Mouse (Mus musculus) urinary bladder, postnatal 10 days (tissue): ENCODE results near the gene Ermard.

Experiments
- DNase-seq: peaks from one replicate; pipeline ENCODE4 v3.0.0; 2022; ENCODE audit warnings: low spot score

Ermard gene

DNA sequence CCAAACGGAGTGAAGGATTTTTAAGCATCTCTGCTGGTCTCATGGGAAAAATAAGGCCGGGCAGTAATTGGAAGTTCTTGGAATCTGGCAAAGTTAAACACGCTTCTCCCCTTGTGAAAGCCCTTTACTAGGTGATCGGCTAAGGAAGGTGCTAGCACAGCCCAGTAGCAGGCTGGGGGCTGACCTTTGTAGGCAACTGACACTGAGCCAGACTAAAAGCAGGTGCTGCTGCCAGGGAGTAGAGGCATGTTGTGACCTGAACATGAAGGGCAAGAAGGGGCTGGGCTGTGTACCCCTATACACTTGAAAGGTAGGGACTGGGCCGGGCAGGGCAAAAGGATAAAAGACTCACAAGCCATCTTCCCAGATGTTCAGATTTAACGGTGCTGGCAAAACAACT is 19.3 kb downstream of the Ermard start:
- DNase-seq, result no peak

DNA sequence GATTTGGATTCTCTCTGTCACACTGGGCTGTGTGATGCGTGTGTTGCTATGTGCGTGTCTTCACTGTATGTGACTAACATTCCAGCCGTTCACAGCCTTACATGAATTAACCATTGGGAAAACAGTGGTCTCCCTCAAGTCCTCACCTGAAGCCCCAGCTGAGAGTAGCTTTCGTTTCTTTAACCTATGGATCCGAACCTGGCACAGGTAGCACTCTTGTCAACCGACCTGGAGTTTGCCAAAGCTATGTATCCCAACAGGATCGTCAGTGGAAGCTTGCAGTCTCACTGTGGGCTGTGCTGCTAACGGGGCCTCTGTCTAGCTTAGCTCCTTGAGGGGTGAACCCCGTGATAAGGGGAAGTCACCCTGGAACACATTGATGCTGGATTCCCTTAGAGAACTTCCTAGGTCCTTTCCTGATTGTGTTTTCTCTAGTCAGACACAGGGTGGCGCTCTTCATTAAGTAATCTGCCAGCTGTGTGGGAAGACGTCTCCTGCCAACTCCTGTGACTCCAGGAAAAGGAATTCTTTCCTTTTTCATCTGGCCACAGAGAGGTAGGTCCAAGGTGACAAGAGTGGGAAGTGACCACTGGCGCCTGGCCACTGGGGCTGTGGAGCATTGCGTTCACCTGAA is 24.5 kb downstream of the Ermard start:
- no peak for DNase-seq

GRCm38 (mm10) chr17:15066066-15066465 is 25.1 kb downstream of the Ermard start:
- DNase-seq, result no peak

GRCm38 (mm10) chr17:15066911-15067310 is 25.9 kb downstream of the Ermard start:
- DNase-seq, result no peak

DNA sequence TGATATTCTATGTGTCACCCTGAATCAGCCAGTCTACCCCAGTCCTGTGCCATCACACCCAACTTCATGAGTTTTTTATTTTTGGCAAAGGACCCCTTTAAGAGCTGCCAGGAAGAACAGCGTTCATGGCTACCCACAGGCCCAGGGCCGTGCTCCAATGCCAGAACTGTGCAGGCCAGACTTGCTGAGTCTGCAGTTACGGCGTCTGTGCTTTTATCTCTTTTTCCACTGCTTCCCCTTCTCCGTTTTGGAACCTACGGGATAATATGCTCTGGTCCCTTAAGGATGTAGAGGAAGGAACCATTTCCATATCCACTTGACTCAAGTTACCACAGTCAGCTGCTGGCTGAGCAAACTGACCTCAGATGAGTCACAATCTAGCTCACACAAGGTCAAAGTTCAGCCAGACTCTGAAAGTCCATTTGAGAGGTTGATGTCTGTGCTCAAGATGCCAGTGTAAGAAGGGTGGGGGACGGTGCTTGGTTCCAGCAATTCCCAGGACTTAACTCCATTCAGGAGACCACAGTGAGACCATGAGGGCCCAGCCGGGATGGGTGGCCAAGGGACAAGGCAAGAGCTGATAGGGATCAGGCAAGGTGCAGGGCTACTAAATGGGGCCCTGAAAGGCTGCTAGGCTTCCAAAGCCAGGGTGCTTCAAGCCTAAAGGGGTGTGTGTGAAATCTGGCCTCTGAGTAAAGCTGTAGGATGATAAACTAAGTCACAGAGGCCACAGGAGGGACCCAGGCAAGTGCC is 27.2 kb downstream of the Ermard start:
- DNase-seq, result no peak

DNA sequence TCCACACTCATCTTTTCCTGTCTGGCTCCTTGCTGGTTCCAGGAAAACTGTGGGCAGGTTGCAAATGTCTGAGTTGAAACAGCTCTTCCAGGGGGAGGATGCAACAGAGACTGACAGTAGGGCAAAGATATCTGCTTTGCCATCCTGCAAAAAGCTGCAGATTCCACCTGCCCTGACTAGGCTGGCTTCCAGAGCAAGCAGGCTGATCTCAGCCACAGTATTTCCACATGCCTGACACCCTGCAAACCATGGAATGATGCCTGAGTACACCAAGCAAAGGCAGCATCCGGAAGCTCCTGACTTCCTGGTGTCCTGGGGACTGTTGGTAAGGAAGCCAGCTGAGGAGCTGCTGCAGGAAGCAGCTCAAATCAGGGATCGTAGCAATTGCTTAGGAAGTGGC is 28.1 kb downstream of the Ermard start:
- DNase-seq, result no peak

DNA sequence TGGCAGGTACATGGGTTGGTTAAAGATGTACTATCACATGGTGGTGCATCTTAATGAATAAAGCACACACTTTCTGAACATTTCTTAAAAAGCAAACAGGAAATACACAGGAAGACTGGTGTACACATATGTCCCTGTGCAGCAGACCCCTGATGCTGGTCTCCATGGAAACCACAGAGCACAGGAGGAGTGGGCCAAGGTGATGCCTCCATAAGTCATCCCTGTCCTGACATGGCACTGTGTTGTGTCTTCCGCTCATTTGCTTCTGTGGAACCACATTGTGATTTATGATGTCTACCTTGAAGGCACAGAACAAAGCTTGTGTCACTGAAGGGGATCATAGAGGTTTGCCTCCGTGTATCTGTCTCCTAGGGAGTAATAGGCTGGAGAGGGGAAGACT is 31.2 kb downstream of the Ermard start:
- DNase-seq, result no peak

- DNase-seq, result no peak
These were observed 34.0 kb downstream of the Ermard start for GRCm38 (mm10) chr17:15075033-15075432.

DNA sequence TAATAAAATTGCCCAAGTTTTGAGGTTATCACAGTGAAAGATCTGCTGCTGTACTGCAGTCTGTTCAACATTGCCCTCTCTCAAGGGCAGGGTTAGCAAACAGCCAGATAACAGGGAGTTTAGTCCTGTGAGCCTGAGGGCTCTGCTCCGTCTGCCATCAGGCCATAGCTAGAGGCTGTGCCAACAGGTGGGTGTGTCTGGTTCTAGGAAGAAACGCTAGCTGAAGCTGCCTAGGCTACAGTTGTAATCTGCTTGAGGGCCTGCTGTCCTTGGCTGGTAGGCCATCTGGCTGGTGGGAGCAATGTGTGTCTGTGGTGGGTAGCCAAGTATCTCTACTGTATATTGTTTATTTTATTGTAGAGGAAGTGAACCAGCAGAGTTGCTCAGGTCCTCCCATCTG is 36.5 kb downstream of the Ermard start:
- no peak for DNase-seq

DNA sequence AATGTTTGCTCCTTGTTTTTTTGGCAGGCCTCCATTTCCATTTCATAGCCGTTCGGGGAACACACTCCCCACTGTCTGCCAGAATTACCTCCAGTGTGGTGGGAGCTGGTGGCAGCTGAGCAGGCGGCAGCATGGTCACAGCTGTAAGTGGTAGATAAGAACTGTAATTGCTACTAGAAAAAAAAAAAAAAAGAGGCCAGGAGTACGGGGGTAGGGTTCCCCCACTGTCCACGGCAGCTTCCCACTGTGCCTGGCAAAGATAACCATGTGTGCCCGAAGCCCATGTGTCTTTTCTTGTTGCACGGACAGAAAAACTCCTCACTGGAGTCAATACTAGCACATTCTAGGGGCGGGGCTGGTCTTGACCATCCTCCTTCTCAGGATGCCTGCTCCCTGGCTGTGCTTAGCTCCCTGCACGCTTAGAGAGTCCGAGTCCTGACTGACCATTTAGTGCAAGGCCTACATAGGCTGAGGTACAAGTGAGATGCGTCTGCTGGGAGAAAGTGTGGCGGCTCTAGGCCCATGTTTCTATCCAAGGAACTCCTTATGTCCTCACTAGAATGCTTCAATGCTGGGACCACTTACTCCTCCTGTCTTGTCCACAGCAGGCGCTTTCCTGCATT is 43.3 kb downstream of the Ermard start:
- DNase-seq, result no peak

DNA sequence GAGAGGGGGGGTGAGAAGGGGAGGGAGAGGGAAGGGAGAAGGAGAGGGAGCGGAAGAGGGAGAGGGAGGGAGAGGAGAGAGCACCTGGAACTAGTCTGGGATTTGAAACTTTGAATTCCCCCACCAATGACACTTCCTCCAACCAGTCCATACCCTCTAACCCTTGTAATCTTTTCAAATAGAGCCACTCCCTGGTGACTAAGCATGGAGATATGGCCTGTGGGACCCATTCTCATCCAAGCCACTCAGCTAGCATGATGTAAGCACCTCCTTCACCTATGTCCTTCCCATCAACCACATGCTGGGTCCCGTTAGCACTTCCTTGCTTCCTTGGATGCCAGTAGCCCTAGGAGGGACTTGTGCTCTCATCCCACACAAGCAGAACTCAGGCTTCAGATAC is 44.0 kb downstream of the Ermard start:
- no peak for DNase-seq

DNA sequence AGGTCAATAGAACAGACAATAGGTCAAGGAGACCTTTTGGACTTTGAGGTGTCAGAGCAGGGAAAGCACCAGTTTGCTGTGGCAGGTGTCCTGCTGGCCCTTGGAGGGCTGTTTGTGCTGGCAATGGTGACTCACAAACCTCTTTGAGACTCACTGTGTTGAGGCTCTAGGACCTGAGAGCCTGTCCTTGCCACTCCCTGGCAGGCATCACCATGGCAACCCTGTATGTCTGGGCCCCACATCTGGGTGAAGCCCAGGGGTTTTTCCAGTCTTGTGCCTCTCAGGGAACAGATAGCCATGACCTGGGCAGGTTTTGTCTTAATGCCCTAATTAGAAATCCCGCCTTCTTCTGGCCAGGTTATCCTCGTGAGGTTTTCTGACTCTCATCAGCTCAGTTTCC is 47.2 kb downstream of the Ermard start:
- no peak for DNase-seq

GRCm38 (mm10) chr17:15088591-15089001 is 47.6 kb downstream of the Ermard start:
- DNase-seq, result no peak

GRCm38 (mm10) chr17:15091739-15092138 is 50.7 kb downstream of the Ermard start:
- DNase-seq, result no peak

- no peak for DNase-seq
These were observed 52.5 kb downstream of the Ermard start for GRCm38 (mm10) chr17:15093523-15093922.

DNA sequence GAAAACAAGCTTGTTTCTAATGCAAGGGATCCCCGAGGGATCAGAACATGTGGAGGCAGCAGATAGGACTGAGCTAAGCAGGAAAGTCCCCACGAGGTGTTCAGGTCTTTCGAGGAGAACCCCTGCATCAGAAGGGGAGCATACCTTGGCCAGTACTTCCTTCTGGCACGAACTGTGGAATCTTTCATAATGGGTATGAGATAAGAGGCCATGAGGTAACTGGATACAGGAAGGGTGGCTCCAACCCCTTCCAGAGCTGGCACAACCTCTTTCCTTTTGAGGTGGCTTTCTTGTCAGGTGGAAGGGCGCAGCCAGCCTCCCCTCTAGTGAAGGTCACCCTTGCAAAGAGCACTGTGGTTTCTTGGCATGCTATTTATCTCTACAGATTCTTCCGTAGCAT is 55.8 kb downstream of the Ermard start:
- no peak for DNase-seq

- no peak for DNase-seq
These were observed 57.7 kb downstream of the Ermard start for GRCm38 (mm10) chr17:15098677-15099076.

DNA sequence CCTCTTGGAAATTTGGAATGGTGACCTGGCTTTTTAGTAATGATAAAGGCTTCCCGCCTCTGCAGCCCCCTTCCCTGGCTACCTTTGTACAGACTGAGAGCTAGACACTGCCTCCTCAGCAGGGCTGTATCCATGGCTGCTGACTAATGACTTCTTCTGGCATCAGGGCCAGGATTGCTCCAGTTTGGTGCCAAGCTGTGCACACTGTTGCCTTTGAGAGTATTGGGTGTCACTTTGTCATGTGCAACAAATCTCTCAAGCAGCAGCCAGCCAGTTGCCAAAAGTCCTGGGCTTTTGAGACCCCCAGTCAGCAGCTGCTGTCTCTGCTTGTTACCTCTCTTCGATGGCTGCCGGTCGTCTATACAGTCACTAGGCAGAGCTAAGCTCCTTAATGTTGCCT is 60.3 kb downstream of the Ermard start:
- no peak for DNase-seq

DNA sequence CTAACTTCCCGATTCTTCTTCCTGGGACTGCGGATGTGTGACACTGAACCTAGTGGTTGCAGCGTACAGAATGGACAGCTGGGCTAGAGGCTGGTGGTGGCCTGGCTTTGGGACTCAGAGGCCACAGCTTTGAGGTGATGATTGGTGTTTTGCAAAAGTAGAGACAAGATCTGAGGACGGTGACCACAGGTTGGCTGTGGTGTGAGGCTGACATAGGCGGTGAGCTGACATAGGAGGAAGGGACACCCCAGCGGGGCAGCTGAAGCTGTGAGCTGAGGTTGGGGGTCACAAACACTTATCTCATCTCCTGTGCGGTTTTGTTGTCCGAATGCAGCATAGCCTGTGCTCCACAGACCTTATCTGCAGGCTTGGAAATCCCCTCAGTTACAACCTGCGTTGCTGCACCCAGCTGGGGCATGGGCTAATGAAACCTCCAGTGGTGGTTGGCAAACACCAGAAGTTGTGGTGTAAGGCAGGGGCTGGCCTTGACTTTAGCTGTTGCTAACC is 66.2 kb downstream of the Ermard start:
- no peak for DNase-seq

GRCm38 (mm10) chr17:15108473-15109441 is 67.7 kb downstream of the Ermard start:
- no peak for DNase-seq

- DNase-seq, result no peak
These were observed 74.5 kb downstream of the Ermard start for GRCm38 (mm10) chr17:15115550-15115949.

DNA sequence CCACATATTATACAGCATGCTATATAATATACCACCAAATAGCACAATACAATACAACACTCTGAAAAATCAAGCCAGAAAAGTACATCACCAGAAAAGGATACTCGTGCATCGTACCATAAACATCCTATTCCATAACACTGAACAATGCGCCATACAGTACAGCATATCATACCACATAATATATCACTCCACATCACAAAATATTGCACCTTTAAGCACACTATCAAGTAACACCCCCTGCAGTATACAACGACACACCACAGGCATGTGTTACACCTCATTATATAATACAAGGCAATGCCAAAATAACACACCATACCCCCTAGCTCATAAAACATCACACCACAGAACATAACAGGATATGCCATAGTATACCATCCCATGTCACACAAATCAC is 79.1 kb downstream of the Ermard start:
- DNase-seq, result no peak
